Mouse (Mus musculus): ENCODE results near the gene Gm28305. TPM values are rescaled to one million over a fixed set of nuclear protein-coding genes. Genes with fewer than 3 reads are reported as not detected.

Gene Gm28305
- polyA plus RNA-seq, 1 experiment: not detected

GRCm38 (mm10) chr9:104027186-104027585 lies 13.3 kb upstream of the Gm28305 start:
- Histone ChIP-seq H3K27ac (ENCODE audit: insufficient read depth, low read depth, low read length) (no peak overlapping the region), H3K36me3 (ENCODE audit: control insufficient read depth, insufficient read depth, low read length) (no peaks in the 10 kb centered on the region), H3K27me3 (replicated peaks; ENCODE audit: control insufficient read depth, insufficient read depth, low read length) (no peaks in the 10 kb centered on the region), H3K4me1 (ENCODE audit: control insufficient read depth, insufficient read depth, low read length) (no peaks in the 10 kb centered on the region), H3K4me3 (ENCODE audit: insufficient read depth, low read depth, low read length) (no peak overlapping the region)
- WGBS: 98% methylated on average over 8 of the region's 8 CpGs
- no peak for TF ChIP-seq POLR2A (IDR thresholded peaks at IDR 0.05; ENCODE audit: low read depth, low read length)
- TF ChIP-seq CTCF (conservative IDR thresholded peaks at IDR 0.05; ENCODE audit: insufficient read depth, insufficient read length, low read depth, low read length): no peak
- DNase-seq: no peak

- Histone ChIP-seq H3K27ac (ENCODE audit: insufficient read depth, low read depth, low read length) (no peak overlapping the region), H3K27me3 (replicated peaks; ENCODE audit: control insufficient read depth, insufficient read depth, low read length) (no peaks in the 10 kb centered on the region), H3K4me1 (ENCODE audit: control insufficient read depth, insufficient read depth, low read length) (no peaks in the 10 kb centered on the region), H3K36me3 (ENCODE audit: control insufficient read depth, insufficient read depth, low read length) (no peaks in the 10 kb centered on the region), H3K4me3 (ENCODE audit: insufficient read depth, low read depth, low read length) (no peak overlapping the region)
- TF ChIP-seq CTCF (conservative IDR thresholded peaks at IDR 0.05; ENCODE audit: insufficient read depth, insufficient read length, low read depth, low read length) (no peak), POLR2A (IDR thresholded peaks at IDR 0.05; ENCODE audit: low read depth, low read length) (no peak)
- no peak for DNase-seq
- 89% methylated on average over 11 of the region's 11 CpGs for WGBS
These were observed 10.6 kb upstream of the Gm28305 start for GRCm38 (mm10) chr9:104029861-104030260.

- WGBS: 81% methylated on average over 8 of the region's 8 CpGs
These were observed 6.2 kb upstream of the Gm28305 start for GRCm38 (mm10) chr9:104034231-104034630.

GRCm38 (mm10) chr9:104034718-104035117 lies 5.7 kb upstream of the Gm28305 start:
- Histone ChIP-seq H3K27ac (ENCODE audit: insufficient read depth, low read depth, low read length) (no peak overlapping the region), H3K4me1 (ENCODE audit: control insufficient read depth, insufficient read depth, low read length) (no peaks in the 10 kb centered on the region), H3K4me3 (ENCODE audit: insufficient read depth, low read depth, low read length) (no peak overlapping the region), H3K36me3 (ENCODE audit: control insufficient read depth, insufficient read depth, low read length) (no peaks in the 10 kb centered on the region; the same call in 1 of the 2 replicates), H3K27me3 (replicated peaks; ENCODE audit: control insufficient read depth, insufficient read depth, low read length) (no peaks in the 10 kb centered on the region)
- TF ChIP-seq POLR2A (IDR thresholded peaks at IDR 0.05; ENCODE audit: low read depth, low read length) (no peak), CTCF (conservative IDR thresholded peaks at IDR 0.05; ENCODE audit: insufficient read depth, insufficient read length, low read depth, low read length) (no peak)
- DNase-seq: no peak
- 89% methylated on average over 6 of the region's 6 CpGs for WGBS

More at GRCm38 (mm10) chr9:104034231-104034630, 6.2 kb upstream of the Gm28305 start:
- H3K4me1 ChIP-seq (ENCODE audit: control insufficient read depth, insufficient read depth, low read length): no peaks in the 10 kb centered on the region
- no peak for TF ChIP-seq CTCF (conservative IDR thresholded peaks at IDR 0.05; ENCODE audit: insufficient read depth, insufficient read length, low read depth, low read length)
- TF ChIP-seq POLR2A (IDR thresholded peaks at IDR 0.05; ENCODE audit: low read depth, low read length): no peak
- H3K27me3 ChIP-seq (replicated peaks; ENCODE audit: control insufficient read depth, insufficient read depth, low read length): no peaks in the 10 kb centered on the region
- H3K27ac ChIP-seq (ENCODE audit: insufficient read depth, low read depth, low read length): no peak overlapping the region
- H3K4me3 ChIP-seq (ENCODE audit: insufficient read depth, low read depth, low read length): no peak overlapping the region
- DNase-seq: no peak
- H3K36me3 ChIP-seq (ENCODE audit: control insufficient read depth, insufficient read depth, low read length): no peaks in the 10 kb centered on the region; the same call in 1 of the 2 replicates

- Histone ChIP-seq H3K27me3 (replicated peaks; ENCODE audit: control insufficient read depth, insufficient read depth, low read length) (no peaks in the 10 kb centered on the region), H3K36me3 (ENCODE audit: control insufficient read depth, insufficient read depth, low read length) (peaks cover 2% of the 10 kb centered on the region; the same call in 1 of the 2 replicates), H3K27ac (ENCODE audit: insufficient read depth, low read depth, low read length) (no peak overlapping the region), H3K4me3 (ENCODE audit: insufficient read depth, low read depth, low read length) (no peak overlapping the region), H3K4me1 (ENCODE audit: control insufficient read depth, insufficient read depth, low read length) (no peaks in the 10 kb centered on the region)
- peak; percentile 78 for DNase-seq
- no peak for TF ChIP-seq POLR2A (IDR thresholded peaks at IDR 0.05; ENCODE audit: low read depth, low read length)
- TF ChIP-seq CTCF (conservative IDR thresholded peaks at IDR 0.05; ENCODE audit: insufficient read depth, insufficient read length, low read depth, low read length): peak; percentile 88
- 55% methylated on average over 24 of the region's 24 CpGs for WGBS
These were observed 5.0 kb upstream of the Gm28305 start for GRCm38 (mm10) chr9:104035261-104036015.

GRCm38 (mm10) chr9:104038266-104038665 lies 2.2 kb upstream of the Gm28305 start:
- H3K4me3 ChIP-seq (ENCODE audit: insufficient read depth, low read depth, low read length): no peak overlapping the region
- 82% methylated on average over 13 of the region's 13 CpGs for WGBS
- H3K27me3 ChIP-seq (replicated peaks; ENCODE audit: control insufficient read depth, insufficient read depth, low read length): no peaks in the 10 kb centered on the region
- no peaks in the 10 kb centered on the region for H3K4me1 ChIP-seq (ENCODE audit: control insufficient read depth, insufficient read depth, low read length)
- no peak overlapping the region for H3K27ac ChIP-seq (ENCODE audit: insufficient read depth, low read depth, low read length)
- no peak for TF ChIP-seq POLR2A (IDR thresholded peaks at IDR 0.05; ENCODE audit: low read depth, low read length)
- DNase-seq: no peak
- H3K36me3 ChIP-seq (ENCODE audit: control insufficient read depth, insufficient read depth, low read length): peaks cover 2% of the 10 kb centered on the region

- Histone ChIP-seq H3K27ac (ENCODE audit: insufficient read depth, low read depth, low read length) (no peak overlapping the region), H3K36me3 (ENCODE audit: control insufficient read depth, insufficient read depth, low read length) (peaks cover 2% of the 10 kb centered on the region), H3K4me3 (ENCODE audit: insufficient read depth, low read depth, low read length) (no peak overlapping the region), H3K4me1 (ENCODE audit: control insufficient read depth, insufficient read depth, low read length) (no peaks in the 10 kb centered on the region), H3K27me3 (replicated peaks; ENCODE audit: control insufficient read depth, insufficient read depth, low read length) (no peaks in the 10 kb centered on the region)
- WGBS: 89% methylated on average over 21 of the region's 21 CpGs
- DNase-seq: no peak
- TF ChIP-seq POLR2A (IDR thresholded peaks at IDR 0.05; ENCODE audit: low read depth, low read length) (no peak), CTCF (conservative IDR thresholded peaks at IDR 0.05; ENCODE audit: insufficient read depth, insufficient read length, low read depth, low read length) (no peak)
These were observed 1.3 kb upstream of the Gm28305 start for GRCm38 (mm10) chr9:104039031-104039695.

Measured in kidney, adult 2 months (tissue).